Mouse (Mus musculus) hindbrain, embryonic 12.5 days (tissue): ENCODE measurements at regions not wholly inside any gene's neighbourhood (a gene's known extent, or its start where the extent isn't known, plus 50 kb on each side); places are given as distances from the start of the nearest gene placed in this dataset.

Source experiments
- ATAC-seq: fragments of 200-750 bp; cut with Nextera tagmentation; 2 replicates; pipeline ENCODE4 v1.8.0; 2017; ENCODE audit warnings: moderate TSS enrichment; ENCODE audit not compliant: low FRiP score
- H3K27ac ChIP-seq: fragments of 300-500 bp; sonication (generic); 2 replicates; pipeline ENCODE4 v1.5.1; 2016; ENCODE audit warnings: mild to moderate bottlenecking
- H3K27me3 ChIP-seq: fragments of 300-500 bp; sonication (generic); 2 replicates; pipeline ENCODE4 v1.6.1; 2016; ENCODE audit warnings: mild to moderate bottlenecking
- H3K36me3 ChIP-seq: fragments of 300-500 bp; sonication (generic); 2 replicates; pipeline ENCODE4 v1.6.1; 2016; ENCODE audit warnings: mild to moderate bottlenecking
- H3K4me1 ChIP-seq: fragments of 300-500 bp; sonication (generic); 2 replicates; pipeline ENCODE4 v1.6.1; 2016
- H3K4me2 ChIP-seq: fragments of 300-500 bp; sonication (generic); replicated peaks from 2 replicates; pipeline ENCODE4 v1.6.1; 2016; ENCODE audit warnings: mild to moderate bottlenecking
- H3K4me3 ChIP-seq: fragments of 300-500 bp; sonication (generic); 2 replicates; pipeline ENCODE4 v1.5.1; 2016; ENCODE audit warnings: mild to moderate bottlenecking
- H3K9ac ChIP-seq: fragments of 300-500 bp; sonication (generic); 2 replicates; pipeline ENCODE4 v1.6.1; 2016; ENCODE audit warnings: mild to moderate bottlenecking, moderate library complexity
- H3K9me3 ChIP-seq: fragments of 300-500 bp; sonication (generic); replicated peaks from 2 replicates; pipeline ENCODE4 v1.6.1; 2016; ENCODE audit warnings: mild to moderate bottlenecking
- WGBS: fragments of 180-500 bp; shearing (Covaris S2); methylation state at CpG from one replicate; pipeline ENCODE4 v1.1.7; 2016; 5-methylcytosine and 5-hydroxymethylcytosine counted together

DNA sequence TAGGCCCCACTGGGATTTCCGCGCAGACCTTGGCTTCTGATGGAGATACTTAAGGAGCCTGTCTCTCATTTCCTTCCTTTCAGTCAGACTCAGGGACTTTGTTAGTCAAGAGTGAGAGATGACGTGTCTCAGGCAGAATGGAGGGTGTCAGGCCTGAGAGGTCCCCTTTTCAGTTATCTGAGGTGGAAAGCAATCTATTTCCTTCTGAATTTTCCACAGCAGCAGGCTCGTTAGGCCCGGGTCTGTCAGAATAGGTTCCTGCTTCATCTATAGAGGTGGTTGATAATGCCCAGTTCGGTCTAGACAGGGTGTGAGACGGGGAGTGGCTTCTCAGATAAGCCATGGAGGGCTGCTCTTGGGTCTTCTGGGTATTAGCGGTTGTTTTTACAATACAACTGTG is 68.8 kb upstream of the Tut7 start:
- peaks cover 21% of the 10 kb centered on the region for H3K4me1 ChIP-seq
- no peak overlapping the region for H3K9ac ChIP-seq
- H3K36me3 ChIP-seq: no peaks in the 10 kb centered on the region
- ATAC-seq: no peak
- H3K27ac ChIP-seq: no peak overlapping the region
- peaks cover 4% of the 10 kb centered on the region; the same call in 1 of the 2 replicates for H3K9me3 ChIP-seq
- H3K4me3 ChIP-seq: no peak overlapping the region
- H3K27me3 ChIP-seq: no peaks in the 10 kb centered on the region
- no peak overlapping the region for H3K4me2 ChIP-seq
- WGBS: 53% methylated on average over 8 of the region's 8 CpGs

DNA sequence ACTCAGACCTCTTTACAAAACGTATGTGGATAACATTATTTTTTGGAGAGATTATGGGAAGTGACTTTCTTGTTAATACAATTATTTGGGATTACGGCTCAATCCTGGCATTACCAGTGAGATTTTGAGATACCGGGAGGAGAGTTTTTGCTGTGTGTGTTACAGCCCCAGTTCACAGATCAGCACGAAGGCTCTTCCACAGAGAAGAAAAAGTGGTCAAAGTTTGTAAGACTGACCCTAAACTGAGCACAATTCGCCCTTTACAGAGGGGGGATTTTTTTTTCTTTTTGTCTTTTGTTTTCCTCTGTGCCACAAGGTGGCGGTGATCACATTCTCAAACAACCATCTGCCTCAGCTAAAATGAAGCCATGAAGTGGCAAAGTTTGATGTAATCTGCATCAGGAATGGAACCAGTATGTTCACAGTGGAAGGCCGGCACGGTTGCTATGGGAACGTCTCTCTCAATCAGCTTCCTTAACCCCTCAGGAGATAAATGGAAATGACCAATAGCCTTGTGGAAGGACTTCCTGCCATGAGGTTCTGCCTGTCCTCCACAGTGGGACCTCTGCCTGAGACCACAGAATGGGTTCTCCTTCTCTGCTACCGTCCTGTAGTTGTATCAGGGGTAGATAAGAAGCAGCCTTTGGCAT is 66.6 kb upstream of the Tut7 start:
- H3K4me2 ChIP-seq: no peak overlapping the region
- WGBS: 21% methylated on average over 10 of the region's 10 CpGs
- no peak overlapping the region for H3K27ac ChIP-seq

GRCm38 (mm10) chr13:59888038-59889016 is 65.4 kb upstream of the Tut7 start:
- Histone ChIP-seq H3K27me3 (no peaks in the 10 kb centered on the region), H3K9me3 (peaks cover 12% of the 10 kb centered on the region; the same call in 1 of the 2 replicates), H3K9ac (no peak overlapping the region), H3K4me1 (peaks cover 21% of the 10 kb centered on the region), H3K4me3 (no peak overlapping the region), H3K27ac (no peak overlapping the region), H3K36me3 (no peaks in the 10 kb centered on the region), H3K4me2 (no peak overlapping the region)
- ATAC-seq: no peak

More for the DNA sequence above, 66.6 kb upstream of the Tut7 start:
- H3K9ac ChIP-seq: no peak overlapping the region
- H3K4me3 ChIP-seq: no peak overlapping the region
- peaks cover 12% of the 10 kb centered on the region; the same call in 1 of the 2 replicates for H3K9me3 ChIP-seq
- ATAC-seq: peak; percentile 64; the same call in 1 of the 2 replicates
- no peaks in the 10 kb centered on the region for H3K36me3 ChIP-seq
- peaks cover 21% of the 10 kb centered on the region for H3K4me1 ChIP-seq
- H3K27me3 ChIP-seq: no peaks in the 10 kb centered on the region

DNA sequence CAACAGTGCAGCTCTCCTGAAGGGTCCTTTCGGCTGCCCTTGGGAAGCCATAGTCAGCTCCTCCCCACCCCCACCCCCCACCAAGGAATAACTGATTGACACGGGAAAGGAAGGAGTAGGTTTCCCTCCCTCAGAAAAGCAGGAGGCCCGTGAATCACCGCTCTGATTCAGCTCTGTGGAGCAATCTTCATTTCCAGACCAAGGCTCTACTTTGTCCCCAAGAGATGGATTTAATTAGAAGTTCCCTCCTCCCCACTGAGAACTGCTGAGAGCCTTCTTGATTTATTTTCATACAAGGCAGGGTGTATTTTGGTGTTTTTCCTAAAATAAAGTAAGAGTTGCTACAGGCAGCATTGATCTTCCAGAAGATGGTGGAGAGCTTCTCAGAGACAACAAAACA is 64.4 kb upstream of the Tut7 start:
- peaks cover 12% of the 10 kb centered on the region; the same call in 1 of the 2 replicates for H3K9me3 ChIP-seq
- no peaks in the 10 kb centered on the region for H3K36me3 ChIP-seq
- WGBS: 71% methylated on average over 4 of the region's 4 CpGs
- no peak for ATAC-seq
- no peak overlapping the region for H3K27ac ChIP-seq
- no peak overlapping the region for H3K4me3 ChIP-seq
- H3K27me3 ChIP-seq: no peaks in the 10 kb centered on the region
- H3K4me2 ChIP-seq: no peak overlapping the region
- H3K9ac ChIP-seq: no peak overlapping the region
- H3K4me1 ChIP-seq: peaks cover 16% of the 10 kb centered on the region

GRCm38 (mm10) chr13:59886572-59886971 is 63.6 kb upstream of the Tut7 start:
- Histone ChIP-seq H3K9ac (no peak overlapping the region), H3K4me3 (no peak overlapping the region), H3K4me1 (peaks cover 16% of the 10 kb centered on the region), H3K4me2 (no peak overlapping the region), H3K36me3 (no peaks in the 10 kb centered on the region), H3K27ac (no peak overlapping the region), H3K9me3 (peaks cover 12% of the 10 kb centered on the region; the same call in 1 of the 2 replicates), H3K27me3 (no peaks in the 10 kb centered on the region)
- no peak for ATAC-seq
- WGBS: 56% methylated on average over 3 of the region's 3 CpGs

- Histone ChIP-seq H3K4me2 (peak overlapping the region; percentile 46), H3K9me3 (peaks cover 12% of the 10 kb centered on the region; the same call in 1 of the 2 replicates), H3K27me3 (no peaks in the 10 kb centered on the region), H3K4me3 (0 out of 2 replicates have a peak overlapping the region, but pooled peaks have one; percentile 4), H3K9ac (no peak overlapping the region), H3K27ac (0 out of 2 replicates have a peak overlapping the region, but pooled peaks have one; percentile 24), H3K36me3 (no peaks in the 10 kb centered on the region), H3K4me1 (peaks cover 6% of the 10 kb centered on the region)
- 21% methylated on average over 18 of the region's 19 CpGs for WGBS
- 0 out of 2 replicates have a peak, but pooled peaks have one; percentile 50 for ATAC-seq
Observed at GRCm38 (mm10) chr13:59881989-59882784, 59.2 kb upstream of the Tut7 start.

DNA sequence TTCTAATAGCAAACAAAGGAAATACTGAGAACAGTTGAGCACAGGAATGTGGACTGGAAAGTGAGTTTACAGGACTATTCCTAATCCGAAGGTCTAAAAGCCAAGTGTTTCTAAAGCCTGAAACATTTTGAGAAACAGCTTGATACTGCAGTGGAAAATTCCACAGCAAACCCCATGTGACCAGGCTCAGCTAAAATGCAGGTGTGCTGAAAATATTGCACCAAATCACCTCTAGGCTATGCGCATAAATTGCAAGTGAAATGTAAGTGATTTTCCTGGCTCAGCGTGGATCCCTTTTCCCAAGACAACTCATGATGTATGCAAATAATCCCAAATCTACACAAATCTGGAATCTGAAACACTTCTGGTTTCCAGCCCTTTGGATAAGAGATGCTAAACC is 57.1 kb upstream of the Tut7 start:
- H3K4me2 ChIP-seq: no peak overlapping the region
- H3K27ac ChIP-seq: no peak overlapping the region
- H3K9me3 ChIP-seq: no peaks in the 10 kb centered on the region
- H3K27me3 ChIP-seq: no peaks in the 10 kb centered on the region
- 76% methylated on average over 3 of the region's 3 CpGs for WGBS
- no peaks in the 10 kb centered on the region for H3K36me3 ChIP-seq
- no peak overlapping the region for H3K4me3 ChIP-seq
- no peak for ATAC-seq
- no peak overlapping the region for H3K9ac ChIP-seq
- H3K4me1 ChIP-seq: peaks cover 6% of the 10 kb centered on the region

GRCm38 (mm10) chr13:59875637-59876036 is 52.7 kb upstream of the Tut7 start:
- Histone ChIP-seq H3K4me1 (no peaks in the 10 kb centered on the region), H3K27ac (no peak overlapping the region), H3K4me3 (no peak overlapping the region), H3K36me3 (no peaks in the 10 kb centered on the region), H3K4me2 (no peak overlapping the region), H3K9ac (no peak overlapping the region), H3K9me3 (no peaks in the 10 kb centered on the region), H3K27me3 (no peaks in the 10 kb centered on the region)
- no peak for ATAC-seq
- 52% methylated on average over 2 of the region's 2 CpGs for whole genome bisulfite sequencing

- H3K4me1 ChIP-seq: no peaks in the 10 kb centered on the region
- no peak overlapping the region for H3K27ac ChIP-seq
- H3K9me3 ChIP-seq: no peaks in the 10 kb centered on the region
- H3K9ac ChIP-seq: no peak overlapping the region
- 65% methylated on average over 7 of the region's 7 CpGs for WGBS
- no peak overlapping the region for H3K4me2 ChIP-seq
- no peaks in the 10 kb centered on the region for H3K36me3 ChIP-seq
- H3K4me3 ChIP-seq: no peak overlapping the region
- no peak for ATAC-seq
- no peaks in the 10 kb centered on the region for H3K27me3 ChIP-seq
Observed at GRCm38 (mm10) chr13:59874137-59874931, 51.4 kb upstream of the Tut7 start.
